25 mouse cellular contexts compared by ENCODE assay signal in genomic region chr7:44538756-44539624, GRCm38 (mm10). TPM values are rescaled to one million over a fixed set of nuclear protein-coding genes. Genes with fewer than 3 reads are reported as not detected.
"Had no signal": no experiment of that assay in that cellular context is flagged by ENCODE, and none has a peak within 500 bp of the region (broad histone marks: within the 10 kb centered on the region; RNA-seq: fewer than 3 reads in every experiment).

No protein-coding gene starts in this region.

- H3K9me3 ChIP-seq: kidney, embryonic 15.5 days; limb, embryonic 13.5 days; liver, embryonic 13.5 days; lung, embryonic 15.5 days; midbrain, embryonic 10.5 days; midbrain, embryonic 13.5 days; neural tube, embryonic 12.5 days; neural tube, embryonic 15.5 days had no signal

- H3K27me3 ChIP-seq: kidney, embryonic 15.5 days; limb, embryonic 13.5 days; liver, embryonic 13.5 days; lung, embryonic 15.5 days; midbrain, embryonic 13.5 days; neural tube, embryonic 12.5 days; neural tube, embryonic 15.5 days had no signal

- H3K27ac ChIP-seq: kidney, embryonic 15.5 days; left cerebral cortex, adult 2 months; limb, embryonic 13.5 days; liver, embryonic 13.5 days; lung, embryonic 15.5 days; midbrain, embryonic 10.5 days; midbrain, embryonic 13.5 days; neural tube, embryonic 12.5 days; neural tube, embryonic 15.5 days; stomach, postnatal 0 days had no signal

- H3K4me3 ChIP-seq: kidney, embryonic 15.5 days; left cerebral cortex, adult 2 months; limb, embryonic 13.5 days; liver, embryonic 13.5 days; lung, embryonic 15.5 days; midbrain, embryonic 10.5 days; midbrain, embryonic 13.5 days; neural tube, embryonic 12.5 days; neural tube, embryonic 15.5 days had no signal

- DNase-seq: kidney, adult 11 months; kidney, adult 8-10 months; kidney, postnatal 10 days; kidney, postnatal 36 days; layer of hippocampus, postnatal 36 days; liver, embryonic 13.5 days; lung, postnatal 10 days; right cerebral cortex, adult 18-20 months; right cerebral cortex, postnatal 14 days; right cerebral cortex, postnatal 4 days; thymus, adult 18-20 months; thymus, postnatal 36 days had no signal

- ATAC-seq: midbrain, embryonic 13.5 days had no signal

- H3K4me2 ChIP-seq: kidney, embryonic 15.5 days; limb, embryonic 13.5 days; liver, embryonic 13.5 days; lung, embryonic 15.5 days; midbrain, embryonic 13.5 days; neural tube, embryonic 12.5 days; neural tube, embryonic 15.5 days had no signal

- H3K9ac ChIP-seq: kidney, embryonic 15.5 days; limb, embryonic 13.5 days; liver, embryonic 13.5 days; lung, embryonic 15.5 days; midbrain, embryonic 13.5 days; neural tube, embryonic 12.5 days; neural tube, embryonic 15.5 days had no signal

- H3K4me1 ChIP-seq: kidney, embryonic 15.5 days; limb, embryonic 13.5 days; liver, embryonic 13.5 days; lung, embryonic 15.5 days; midbrain, embryonic 10.5 days; midbrain, embryonic 13.5 days; neural tube, embryonic 12.5 days; neural tube, embryonic 15.5 days had no signal

RNA-seq across cellular contexts. Expression of gene Spib, which starts 7.1 kb away (rescaled TPM):
- total RNA-seq: left cerebral cortex, postnatal 36 days had no signal
- polyA plus RNA-seq: midbrain, embryonic 10.5 days; midbrain, embryonic 13.5 days; neural tube, embryonic 12.5 days; neural tube, embryonic 15.5 days; stomach, embryonic 14.5 days had no signal

RNA-seq across cellular contexts. Expression of gene Mybpc2, which starts 14.5 kb away (rescaled TPM):
- total RNA-seq: megakaryocyte progenitor cell, adult 5-6 weeks had no signal
- polyA plus RNA-seq: liver, adult 2 months; liver, embryonic 13.5 days had no signal

RNA-seq across cellular contexts. Expression of gene Napsa, which starts 33.2 kb away (rescaled TPM):
- total RNA-seq: left cerebral cortex, postnatal 36 days had no signal
